Mouse (Mus musculus) neural tube, embryonic 15.5 days (tissue): ENCODE results near the gene Iqck. TPM values are rescaled to one million over a fixed set of nuclear protein-coding genes. Genes with fewer than 3 reads are reported as not detected.

Experiments used
- ATAC-seq: fragments of 200-750 bp; cut with Nextera tagmentation; 2 replicates; pipeline ENCODE4 v1.8.0; 2017; ENCODE audit warnings: mild to moderate bottlenecking, moderate TSS enrichment, moderate library complexity; ENCODE audit not compliant: low FRiP score
- H3K27ac ChIP-seq: fragments of 300-500 bp; sonication (generic); replicated peaks from 2 replicates; pipeline ENCODE4 v1.5.1; 2015; ENCODE audit warnings: mild to moderate bottlenecking, inconsistent platforms
- H3K27me3 ChIP-seq: fragments of 300-500 bp; sonication (generic); replicated peaks from 2 replicates; pipeline ENCODE4 v1.6.1; 2015; ENCODE audit warnings: inconsistent platforms
- H3K36me3 ChIP-seq: fragments of 300-500 bp; sonication (generic); 2 replicates; pipeline ENCODE4 v1.6.1; 2015; ENCODE audit warnings: inconsistent platforms
- H3K4me1 ChIP-seq: fragments of 300-500 bp; sonication (generic); 2 replicates; pipeline ENCODE4 v1.6.1; 2015; ENCODE audit warnings: inconsistent platforms
- H3K4me2 ChIP-seq: fragments of 300-500 bp; sonication (generic); 2 replicates; pipeline ENCODE4 v1.6.1; 2015; ENCODE audit warnings: inconsistent platforms, mild to moderate bottlenecking, moderate library complexity
- H3K4me3 ChIP-seq: fragments of 300-500 bp; sonication (generic); replicated peaks from 2 replicates; pipeline ENCODE4 v1.5.1; 2015; ENCODE audit warnings: mild to moderate bottlenecking, inconsistent platforms
- H3K9ac ChIP-seq: fragments of 300-500 bp; sonication (generic); replicated peaks from 2 replicates; pipeline ENCODE4 v1.6.1; 2015; ENCODE audit warnings: mild to moderate bottlenecking, inconsistent platforms
- H3K9me3 ChIP-seq: fragments of 300-500 bp; sonication (generic); replicated peaks from 2 replicates; pipeline ENCODE4 v1.6.1; 2016; ENCODE audit warnings: inconsistent platforms
- WGBS: fragments of 180-500 bp; shearing (Covaris S2); methylation state at CpG from one replicate; pipeline ENCODE4 v1.1.7; 2015; ENCODE audit warnings: mixed read lengths; 5-methylcytosine and 5-hydroxymethylcytosine counted together
- polyA plus RNA-seq: library from polyadenylated mRNA; unstranded; fragments of >200 nt; fragmentation: Nextera tagmentation; extraction: Ambion mirVana; gene quantifications from 2 replicates; pipeline ENCODE4 v1.2.1, GENCODE M21; 2015

The Iqck gene
- polyA plus RNA-seq, 1 experiment from 2014 or later, result 4.4 TPM

- ATAC-seq, result no peak
- H3K27me3 ChIP-seq, result no peaks in the 10 kb centered on the region
- no peak overlapping the region for H3K4me3 ChIP-seq
- no peaks in the 10 kb centered on the region for H3K36me3 ChIP-seq
- 89% methylated on average over 2 of the region's 2 CpGs for WGBS
- no peak overlapping the region for H3K27ac ChIP-seq
- H3K4me1 ChIP-seq, result peaks cover 22% of the 10 kb centered on the region
- no peaks in the 10 kb centered on the region for H3K9me3 ChIP-seq
- H3K4me2 ChIP-seq, result no peak overlapping the region
- H3K9ac ChIP-seq, result no peak overlapping the region
These were observed 44.5 kb downstream of the Iqck start for GRCm38 (mm10) chr7:118900090-118900489.

GRCm38 (mm10) chr7:118902944-118903343 lies 47.4 kb downstream of the Iqck start:
- 51% methylated on average over 13 of the region's 13 CpGs for WGBS
- H3K27ac ChIP-seq, result 0 out of 2 replicates have a peak overlapping the region, but pooled peaks have one; percentile 23

GRCm38 (mm10) chr7:118903879-118904278 lies 48.3 kb downstream of the Iqck start:
- WGBS, result 93% methylated on average over 9 of the region's 9 CpGs
- Histone ChIP-seq H3K27me3 (no peaks in the 10 kb centered on the region), H3K9ac (no peak overlapping the region), H3K9me3 (no peaks in the 10 kb centered on the region), H3K4me2 (no peak overlapping the region), H3K4me1 (peaks cover 12% of the 10 kb centered on the region), H3K36me3 (no peaks in the 10 kb centered on the region), H3K27ac (no peak overlapping the region), H3K4me3 (no peak overlapping the region)
- ATAC-seq, result no peak

More at GRCm38 (mm10) chr7:118902944-118903343, 47.4 kb downstream of the Iqck start:
- Histone ChIP-seq H3K9ac (no peak overlapping the region), H3K9me3 (no peaks in the 10 kb centered on the region), H3K4me3 (no peak overlapping the region), H3K36me3 (no peaks in the 10 kb centered on the region), H3K4me2 (peak overlapping the region; percentile 39), H3K27me3 (no peaks in the 10 kb centered on the region), H3K4me1 (peaks cover 12% of the 10 kb centered on the region)
- ATAC-seq, result peak; percentile 47

GRCm38 (mm10) chr7:118904530-118904929 lies 49.0 kb downstream of the Iqck start:
- no peak overlapping the region for H3K4me3 ChIP-seq
- 93% methylated on average over 4 of the region's 4 CpGs for WGBS
- no peaks in the 10 kb centered on the region for H3K36me3 ChIP-seq
- no peak overlapping the region for H3K27ac ChIP-seq
- H3K27me3 ChIP-seq, result no peaks in the 10 kb centered on the region
- peaks cover 12% of the 10 kb centered on the region for H3K4me1 ChIP-seq
- no peak overlapping the region for H3K9ac ChIP-seq
- no peaks in the 10 kb centered on the region for H3K9me3 ChIP-seq
- no peak for ATAC-seq
- no peak overlapping the region for H3K4me2 ChIP-seq

GRCm38 (mm10) chr7:118908961-118909515 lies 53.5 kb downstream of the Iqck start:
- WGBS, result 65% methylated on average over 8 of the region's 8 CpGs
- no peak overlapping the region for H3K9ac ChIP-seq

GRCm38 (mm10) chr7:118910464-118910863 lies 54.9 kb downstream of the Iqck start:
- Histone ChIP-seq H3K27me3 (no peaks in the 10 kb centered on the region), H3K4me2 (no peak overlapping the region), H3K4me3 (no peak overlapping the region), H3K9me3 (no peaks in the 10 kb centered on the region), H3K9ac (no peak overlapping the region), H3K36me3 (no peaks in the 10 kb centered on the region), H3K4me1 (peaks cover 7% of the 10 kb centered on the region; the same call in 1 of the 2 replicates), H3K27ac (no peak overlapping the region)
- no peak for ATAC-seq
- 93% methylated on average over 2 of the region's 2 CpGs for WGBS

More at GRCm38 (mm10) chr7:118908961-118909515, 53.5 kb downstream of the Iqck start:
- no peak overlapping the region for H3K4me2 ChIP-seq
- peaks cover 7% of the 10 kb centered on the region; the same call in 1 of the 2 replicates for H3K4me1 ChIP-seq
- H3K4me3 ChIP-seq, result no peak overlapping the region
- no peak for ATAC-seq
- H3K27ac ChIP-seq, result no peak overlapping the region
- H3K36me3 ChIP-seq, result no peaks in the 10 kb centered on the region
- H3K27me3 ChIP-seq, result no peaks in the 10 kb centered on the region
- H3K9me3 ChIP-seq, result no peaks in the 10 kb centered on the region

- ATAC-seq, result no peak
- H3K9me3 ChIP-seq, result no peaks in the 10 kb centered on the region
- no peaks in the 10 kb centered on the region for H3K36me3 ChIP-seq
- no peak overlapping the region for H3K4me3 ChIP-seq
- no peak overlapping the region for H3K27ac ChIP-seq
- H3K27me3 ChIP-seq, result no peaks in the 10 kb centered on the region
- H3K9ac ChIP-seq, result no peak overlapping the region
- WGBS, result 79% methylated on average over 2 of the region's 2 CpGs
- H3K4me1 ChIP-seq, result peaks cover 7% of the 10 kb centered on the region; the same call in 1 of the 2 replicates
- H3K4me2 ChIP-seq, result no peak overlapping the region
These were observed 55.6 kb downstream of the Iqck start for GRCm38 (mm10) chr7:118911170-118911569.

GRCm38 (mm10) chr7:118911571-118911970 lies 56.0 kb downstream of the Iqck start:
- Histone ChIP-seq H3K9ac (no peak overlapping the region), H3K9me3 (no peaks in the 10 kb centered on the region), H3K36me3 (no peaks in the 10 kb centered on the region), H3K27ac (no peak overlapping the region), H3K27me3 (no peaks in the 10 kb centered on the region), H3K4me1 (peaks cover 7% of the 10 kb centered on the region; the same call in 1 of the 2 replicates), H3K4me2 (no peak overlapping the region), H3K4me3 (no peak overlapping the region)
- 76% methylated on average over 7 of the region's 7 CpGs for WGBS
- ATAC-seq, result no peak

- H3K27me3 ChIP-seq, result no peaks in the 10 kb centered on the region
- H3K9ac ChIP-seq, result no peak overlapping the region; the same call in 1 of the 2 replicates
- H3K4me3 ChIP-seq, result no peak overlapping the region
- no peak overlapping the region for H3K27ac ChIP-seq
- no peak overlapping the region for H3K4me2 ChIP-seq
- 20% methylated on average over 8 of the region's 8 CpGs for WGBS
- no peaks in the 10 kb centered on the region for H3K36me3 ChIP-seq
- peaks cover 7% of the 10 kb centered on the region; the same call in 1 of the 2 replicates for H3K4me1 ChIP-seq
- H3K9me3 ChIP-seq, result no peaks in the 10 kb centered on the region
- peak; percentile 24 for ATAC-seq
These were observed 56.5 kb downstream of the Iqck start for GRCm38 (mm10) chr7:118912049-118912490.

GRCm38 (mm10) chr7:118914561-118915165 lies 59.1 kb downstream of the Iqck start:
- Histone ChIP-seq H3K36me3 (no peaks in the 10 kb centered on the region), H3K9me3 (no peaks in the 10 kb centered on the region), H3K4me1 (peaks cover 7% of the 10 kb centered on the region; the same call in 1 of the 2 replicates), H3K4me3 (no peak overlapping the region), H3K27ac (no peak overlapping the region), H3K9ac (no peak overlapping the region), H3K4me2 (no peak overlapping the region), H3K27me3 (no peaks in the 10 kb centered on the region)
- WGBS, result 86% methylated on average over 7 of the region's 7 CpGs
- no peak for ATAC-seq

GRCm38 (mm10) chr7:118919261-118920006 lies 63.9 kb downstream of the Iqck start:
- H3K9me3 ChIP-seq, result no peaks in the 10 kb centered on the region
- WGBS, result 68% methylated on average over 10 of the region's 10 CpGs

More at GRCm38 (mm10) chr7:118919261-118920006, 63.9 kb downstream of the Iqck start:
- H3K4me1 ChIP-seq, result peaks cover 5% of the 10 kb centered on the region; the same call in 1 of the 2 replicates
- ATAC-seq, result no peak
- no peaks in the 10 kb centered on the region for H3K27me3 ChIP-seq
- no peaks in the 10 kb centered on the region for H3K36me3 ChIP-seq
- H3K27ac ChIP-seq, result no peak overlapping the region
- H3K4me3 ChIP-seq, result no peak overlapping the region
- H3K9ac ChIP-seq, result no peak overlapping the region
- H3K4me2 ChIP-seq, result no peak overlapping the region
